Mouse (Mus musculus): ENCODE results near the gene Clstn1. TPM values are rescaled to one million over a fixed set of nuclear protein-coding genes. Genes with fewer than 3 reads are reported as not detected.

Clstn1 gene
- polyA plus RNA-seq, 1 experiment from 2014 or later = 22.7 TPM

- no peaks in the 10 kb centered on the region for H3K4me1 ChIP-seq
- no peak for ATAC-seq
- no peaks in the 10 kb centered on the region for H3K9me3 ChIP-seq (replicated peaks)
- no peak overlapping the region for H3K27ac ChIP-seq
- H3K4me2 ChIP-seq = no peak overlapping the region
- H3K9ac ChIP-seq = no peak overlapping the region
- H3K36me3 ChIP-seq (ENCODE audit: poor library complexity, severe bottlenecking) = peaks cover 93% of the 10 kb centered on the region
- no peak overlapping the region for H3K4me3 ChIP-seq
- H3K27me3 ChIP-seq = no peaks in the 10 kb centered on the region
- WGBS = 92% methylated on average over 20 of the region's 20 CpGs
Measured at GRCm38 (mm10) chr4:149648031-149648805, 62.0 kb downstream of the Clstn1 start.

GRCm38 (mm10) chr4:149650493-149651193 lies 64.4 kb downstream of the Clstn1 start:
- H3K9me3 ChIP-seq (replicated peaks) = no peaks in the 10 kb centered on the region
- H3K4me2 ChIP-seq = no peak overlapping the region
- H3K27ac ChIP-seq = no peak overlapping the region
- ATAC-seq = peak; percentile 23; the same call in 1 of the 2 replicates
- peaks cover 90% of the 10 kb centered on the region for H3K36me3 ChIP-seq (ENCODE audit: poor library complexity, severe bottlenecking)
- 76% methylated on average over 24 of the region's 24 CpGs for WGBS
- H3K27me3 ChIP-seq = no peaks in the 10 kb centered on the region
- no peak overlapping the region for H3K9ac ChIP-seq
- H3K4me3 ChIP-seq = no peak overlapping the region
- H3K4me1 ChIP-seq = no peaks in the 10 kb centered on the region

GRCm38 (mm10) chr4:149654232-149654631 lies 68.0 kb downstream of the Clstn1 start:
- peaks cover 60% of the 10 kb centered on the region for H3K36me3 ChIP-seq (ENCODE audit: poor library complexity, severe bottlenecking)
- no peak overlapping the region for H3K27ac ChIP-seq
- H3K4me3 ChIP-seq = no peak overlapping the region
- ATAC-seq = no peak
- no peak overlapping the region for H3K9ac ChIP-seq
- WGBS = 88% methylated on average over 4 of the region's 4 CpGs
- no peaks in the 10 kb centered on the region for H3K9me3 ChIP-seq (replicated peaks)
- H3K4me1 ChIP-seq = no peaks in the 10 kb centered on the region
- no peaks in the 10 kb centered on the region for H3K27me3 ChIP-seq
- no peak overlapping the region for H3K4me2 ChIP-seq

GRCm38 (mm10) chr4:149657858-149658416 lies 71.7 kb downstream of the Clstn1 start:
- 86% methylated on average over 11 of the region's 11 CpGs for WGBS

GRCm38 (mm10) chr4:149659495-149660116 lies 73.3 kb downstream of the Clstn1 start:
- WGBS = 78% methylated on average over 25 of the region's 25 CpGs
- H3K4me3 ChIP-seq = no peak overlapping the region
- H3K4me2 ChIP-seq = no peak overlapping the region
- no peaks in the 10 kb centered on the region for H3K9me3 ChIP-seq (replicated peaks)
- no peak for ATAC-seq
- H3K36me3 ChIP-seq (ENCODE audit: poor library complexity, severe bottlenecking) = peaks cover 24% of the 10 kb centered on the region
- H3K9ac ChIP-seq = no peak overlapping the region
- no peaks in the 10 kb centered on the region for H3K27me3 ChIP-seq
- no peak overlapping the region for H3K27ac ChIP-seq
- no peaks in the 10 kb centered on the region for H3K4me1 ChIP-seq

More at GRCm38 (mm10) chr4:149657858-149658416, 71.7 kb downstream of the Clstn1 start:
- Histone ChIP-seq H3K4me2 (no peak overlapping the region), H3K36me3 (ENCODE audit: poor library complexity, severe bottlenecking) (peaks cover 41% of the 10 kb centered on the region), H3K4me3 (no peak overlapping the region), H3K27ac (no peak overlapping the region), H3K9ac (no peak overlapping the region), H3K27me3 (no peaks in the 10 kb centered on the region), H3K4me1 (no peaks in the 10 kb centered on the region), H3K9me3 (replicated peaks) (no peaks in the 10 kb centered on the region)
- ATAC-seq = no peak

GRCm38 (mm10) chr4:149660598-149660997 lies 74.3 kb downstream of the Clstn1 start:
- Histone ChIP-seq H3K36me3 (ENCODE audit: poor library complexity, severe bottlenecking) (peaks cover 19% of the 10 kb centered on the region), H3K27me3 (no peaks in the 10 kb centered on the region), H3K9me3 (replicated peaks) (no peaks in the 10 kb centered on the region), H3K27ac (no peak overlapping the region), H3K4me3 (no peak overlapping the region), H3K4me1 (no peaks in the 10 kb centered on the region), H3K9ac (no peak overlapping the region), H3K4me2 (no peak overlapping the region)
- no peak for ATAC-seq
- 93% methylated on average over 7 of the region's 7 CpGs for WGBS

GRCm38 (mm10) chr4:149661967-149662589 lies 75.8 kb downstream of the Clstn1 start:
- no peaks in the 10 kb centered on the region for H3K27me3 ChIP-seq
- H3K4me3 ChIP-seq = no peak overlapping the region
- H3K27ac ChIP-seq = no peak overlapping the region
- WGBS = 91% methylated on average over 14 of the region's 14 CpGs
- H3K36me3 ChIP-seq (ENCODE audit: poor library complexity, severe bottlenecking) = peaks cover 16% of the 10 kb centered on the region
- no peak overlapping the region for H3K4me2 ChIP-seq
- H3K9me3 ChIP-seq (replicated peaks) = no peaks in the 10 kb centered on the region
- H3K9ac ChIP-seq = no peak overlapping the region
- ATAC-seq = no peak
- no peaks in the 10 kb centered on the region for H3K4me1 ChIP-seq

- H3K4me3 ChIP-seq = no peak overlapping the region
- no peaks in the 10 kb centered on the region for H3K9me3 ChIP-seq (replicated peaks)
- 84% methylated on average over 7 of the region's 7 CpGs for WGBS
- H3K4me2 ChIP-seq = no peak overlapping the region
- no peak overlapping the region for H3K9ac ChIP-seq
- peaks cover 13% of the 10 kb centered on the region; the same call in 1 of the 2 replicates for H3K36me3 ChIP-seq (ENCODE audit: poor library complexity, severe bottlenecking)
- no peak for ATAC-seq
- no peaks in the 10 kb centered on the region for H3K4me1 ChIP-seq
- no peaks in the 10 kb centered on the region for H3K27me3 ChIP-seq
- H3K27ac ChIP-seq = no peak overlapping the region
Measured at GRCm38 (mm10) chr4:149663849-149664503, 77.7 kb downstream of the Clstn1 start.

- Histone ChIP-seq H3K4me2 (no peak overlapping the region), H3K9me3 (replicated peaks) (no peaks in the 10 kb centered on the region), H3K9ac (no peak overlapping the region), H3K27ac (no peak overlapping the region), H3K4me3 (no peak overlapping the region), H3K36me3 (ENCODE audit: poor library complexity, severe bottlenecking) (0 out of 2 replicates have a peak, but pooled peaks cover 6% of the 10 kb centered on the region), H3K4me1 (no peaks in the 10 kb centered on the region), H3K27me3 (no peaks in the 10 kb centered on the region)
- WGBS = 88% methylated on average over 6 of the region's 6 CpGs
- ATAC-seq = no peak
Measured at GRCm38 (mm10) chr4:149665016-149665691, 78.9 kb downstream of the Clstn1 start.

- WGBS = 91% methylated on average over 6 of the region's 6 CpGs
- 0 out of 2 replicates have a peak, but pooled peaks cover 6% of the 10 kb centered on the region for H3K36me3 ChIP-seq (ENCODE audit: poor library complexity, severe bottlenecking)
- ATAC-seq = no peak
- no peak overlapping the region for H3K4me3 ChIP-seq
- no peak overlapping the region for H3K9ac ChIP-seq
- no peaks in the 10 kb centered on the region for H3K27me3 ChIP-seq
- no peak overlapping the region for H3K4me2 ChIP-seq
- no peaks in the 10 kb centered on the region for H3K4me1 ChIP-seq
- H3K27ac ChIP-seq = no peak overlapping the region
- no peaks in the 10 kb centered on the region for H3K9me3 ChIP-seq (replicated peaks)
Measured at GRCm38 (mm10) chr4:149665692-149666090, 79.4 kb downstream of the Clstn1 start.

GRCm38 (mm10) chr4:149671175-149671574 lies 84.9 kb downstream of the Clstn1 start:
- no peak overlapping the region for H3K9ac ChIP-seq
- ATAC-seq = no peak
- no peak overlapping the region for H3K27ac ChIP-seq
- no peaks in the 10 kb centered on the region; the same call in 1 of the 2 replicates for H3K36me3 ChIP-seq (ENCODE audit: poor library complexity, severe bottlenecking)
- H3K4me3 ChIP-seq = no peak overlapping the region
- H3K9me3 ChIP-seq (replicated peaks) = 0 out of 2 replicates have a peak, but pooled peaks cover 6% of the 10 kb centered on the region
- H3K27me3 ChIP-seq = peaks cover 19% of the 10 kb centered on the region
- 95% methylated on average over 6 of the region's 6 CpGs for WGBS
- 0 out of 2 replicates have a peak, but pooled peaks cover 8% of the 10 kb centered on the region for H3K4me1 ChIP-seq
- no peak overlapping the region for H3K4me2 ChIP-seq

Data from forebrain, embryonic 13.5 days (tissue).